Mouse (Mus musculus) brain, adult 2 months (tissue): ENCODE results near the gene Rcor2.
A peak's percentile ranks its signal among the peaks of the same experiment; 100 is the strongest.

ENCODE experiments used
- DNase-seq: peaks from one replicate; pipeline ENCODE4 v3.0.0; 2011; ENCODE audit warnings: low read depth, low spot score

Rcor2 gene

DNA sequence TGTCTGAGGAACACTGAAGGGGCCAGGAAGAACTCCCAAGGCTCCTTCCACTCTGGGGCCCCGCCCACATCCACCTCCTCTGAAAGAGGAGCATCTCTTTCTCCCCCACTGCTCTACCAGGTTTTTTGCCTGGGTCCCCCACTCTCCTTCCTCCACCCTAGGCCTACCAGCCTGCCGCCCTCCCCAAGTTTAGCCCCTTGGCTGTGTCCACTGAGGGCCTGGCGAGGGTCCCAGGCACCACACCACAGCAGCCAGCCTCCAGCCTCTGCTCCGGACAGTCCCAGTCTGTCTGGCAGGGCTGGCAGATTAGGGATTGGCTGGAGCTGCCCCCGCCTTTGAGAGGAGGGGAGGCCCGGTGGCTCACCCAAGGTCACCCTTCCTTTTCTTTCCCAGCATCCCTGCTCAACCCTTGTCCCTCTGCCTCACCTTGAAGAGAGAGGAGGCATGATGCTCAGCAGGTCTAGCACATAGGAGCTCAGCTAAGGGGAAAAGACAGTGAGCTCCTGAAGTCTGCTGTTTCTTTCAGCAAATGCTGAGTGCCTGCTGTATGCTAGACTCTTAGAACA lies 2.3 kb upstream of the Rcor2 start:
- no peak for DNase-seq

- no peak for DNase-seq
These were observed 1.5 kb upstream of the Rcor2 start for GRCm38 (mm10) chr19:7265478-7266191.

DNA sequence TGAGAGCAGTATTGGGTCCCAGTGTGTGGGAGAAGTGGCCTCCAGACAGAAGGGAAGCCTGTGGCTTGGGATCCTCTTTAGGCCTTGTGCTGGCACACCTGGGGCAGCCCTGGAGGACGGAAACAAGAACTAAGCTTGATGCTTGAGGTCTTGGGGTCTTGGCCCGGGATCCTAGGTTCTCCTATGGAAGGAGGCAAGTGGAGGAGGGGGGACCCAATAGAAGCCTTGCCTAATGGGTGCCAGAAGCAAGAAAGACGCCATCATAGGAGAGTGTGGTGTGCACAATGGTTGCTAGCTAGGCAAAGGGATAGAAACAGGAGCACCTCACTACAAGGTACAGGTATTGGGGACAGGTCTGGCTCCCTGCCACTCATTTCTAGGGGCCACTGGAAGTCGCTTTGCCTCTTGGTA lies 699 bp upstream of the Rcor2 start:
- no peak for DNase-seq

GRCm38 (mm10) chr19:7267781-7268721 lies 926 bp downstream of the Rcor2 start:
- peak; percentile 90 for DNase-seq

- DNase-seq: peak; percentile 59
These were observed 1.6 kb downstream of the Rcor2 start for GRCm38 (mm10) chr19:7268722-7269090.

- peak; percentile 71 for DNase-seq
These were observed 2.3 kb downstream of the Rcor2 start for GRCm38 (mm10) chr19:7269290-7270044.

- no peak for DNase-seq
These were observed 6.4 kb downstream of the Rcor2 start for GRCm38 (mm10) chr19:7273486-7273885.

DNA sequence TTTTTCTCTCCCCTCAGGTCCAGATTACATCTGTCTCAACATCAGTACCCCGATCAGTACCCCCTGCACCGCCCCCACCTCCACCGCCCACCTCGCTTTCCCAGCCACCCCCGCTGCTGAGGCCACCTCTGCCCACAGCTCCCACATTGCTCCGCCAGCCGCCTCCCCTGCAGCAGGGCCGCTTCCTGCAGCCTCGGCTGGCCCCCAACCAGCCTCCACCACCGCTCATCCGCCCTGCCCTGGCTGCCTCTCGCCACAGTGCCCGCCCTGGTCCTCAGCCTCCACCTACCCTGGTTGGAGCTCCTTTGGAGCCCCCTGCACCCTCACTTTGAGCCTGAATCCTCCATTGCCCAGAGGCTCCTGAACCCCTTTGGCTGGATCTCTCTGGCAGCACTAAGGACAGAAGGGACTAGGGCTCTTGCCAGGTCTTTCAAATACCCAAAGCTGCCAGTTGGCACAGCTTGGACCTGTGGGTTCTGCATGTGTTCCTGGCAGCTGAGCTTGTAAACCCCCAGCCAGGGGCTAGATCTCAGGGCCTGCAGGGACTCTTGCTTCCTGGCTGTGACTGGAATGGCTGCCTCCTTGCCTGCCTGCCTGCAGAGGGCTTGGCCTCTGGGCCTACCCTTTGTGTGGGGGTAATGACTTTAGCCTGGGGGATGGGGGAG lies 7.3 kb downstream of the Rcor2 start:
- peak; percentile 96 for DNase-seq

DNA sequence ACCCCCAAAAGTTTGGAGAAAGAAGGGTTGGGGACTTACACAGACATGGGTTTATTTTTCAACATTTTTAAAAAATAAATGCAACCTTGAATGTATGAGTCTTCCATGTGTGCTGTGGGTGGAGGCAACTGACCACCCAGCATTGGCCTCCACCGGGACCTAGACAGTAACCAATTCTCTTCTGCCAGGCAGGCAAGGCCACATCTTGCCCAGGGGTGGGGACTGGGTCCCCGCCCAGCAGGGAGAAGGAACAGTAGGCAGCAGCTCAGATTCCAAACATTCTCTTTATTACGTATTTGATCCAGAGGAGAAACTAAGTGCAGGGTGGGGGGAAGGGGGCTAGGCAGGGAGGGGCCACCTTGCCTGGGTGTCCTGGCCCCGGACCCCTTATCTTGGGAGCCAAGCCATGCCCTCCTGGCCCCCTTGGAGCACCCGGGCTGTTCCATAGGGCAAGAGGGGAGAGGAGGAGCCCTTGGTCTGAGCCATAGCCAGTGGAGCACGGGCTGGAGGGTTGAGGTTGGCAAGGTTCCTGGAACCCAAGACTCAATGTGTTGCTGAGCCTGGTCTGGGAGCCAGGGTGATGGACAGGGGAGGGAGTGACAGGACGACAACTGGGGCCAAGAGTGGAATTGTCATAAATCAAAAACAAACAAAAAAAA lies 8.1 kb downstream of the Rcor2 start:
- peak; percentile 68 for DNase-seq

DNA sequence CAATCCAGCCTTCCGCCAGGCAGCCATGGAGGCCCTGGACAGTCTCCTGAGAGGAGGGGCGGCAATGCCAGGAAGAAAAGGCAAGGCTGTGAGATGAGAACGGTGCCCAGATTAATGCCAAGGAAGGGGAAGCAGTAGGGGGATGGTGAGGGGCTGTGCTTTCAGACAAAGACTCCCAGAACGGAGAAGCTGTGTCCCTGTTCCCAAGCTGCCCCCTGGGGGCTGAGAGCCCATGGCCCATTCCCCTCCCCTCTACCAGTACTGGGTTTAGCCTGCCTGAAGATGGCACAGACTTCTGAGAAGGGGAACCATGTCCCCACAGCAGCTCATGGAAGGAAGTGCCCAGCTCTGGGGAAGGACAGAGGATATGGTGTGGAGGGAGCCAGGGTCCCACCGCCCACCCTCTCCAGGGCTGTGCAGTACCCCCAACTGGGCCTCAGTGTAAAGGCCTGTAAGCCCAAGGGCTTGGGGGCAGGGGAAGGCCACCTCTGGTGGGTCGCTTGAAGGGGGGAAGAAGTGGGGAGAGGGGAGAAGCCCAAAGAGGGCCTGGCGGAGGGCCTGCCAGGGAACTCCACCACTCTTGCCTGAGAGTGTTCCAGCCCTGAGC lies 9.0 kb downstream of the Rcor2 start:
- no peak for DNase-seq

DNA sequence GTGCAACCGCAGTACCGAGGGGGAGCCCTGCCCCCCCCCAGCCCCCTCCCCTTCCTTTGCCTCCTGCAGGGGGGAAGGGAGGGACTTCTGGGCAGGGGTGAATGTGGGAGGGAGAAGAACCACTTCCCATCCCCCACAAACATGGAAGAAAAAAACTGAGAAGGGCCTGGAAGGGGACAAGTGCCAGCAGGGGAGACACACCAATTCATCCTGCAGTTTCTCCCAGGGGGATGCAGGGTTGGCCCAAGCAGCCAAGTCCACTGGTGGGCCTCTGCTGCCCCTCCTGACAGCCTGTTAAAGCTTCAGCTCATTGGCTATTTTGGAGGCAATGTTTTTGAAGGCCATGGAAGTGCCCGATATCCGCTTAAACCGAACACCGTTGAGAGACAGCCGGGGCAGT lies 9.7 kb downstream of the Rcor2 start:
- DNase-seq: no peak

DNA sequence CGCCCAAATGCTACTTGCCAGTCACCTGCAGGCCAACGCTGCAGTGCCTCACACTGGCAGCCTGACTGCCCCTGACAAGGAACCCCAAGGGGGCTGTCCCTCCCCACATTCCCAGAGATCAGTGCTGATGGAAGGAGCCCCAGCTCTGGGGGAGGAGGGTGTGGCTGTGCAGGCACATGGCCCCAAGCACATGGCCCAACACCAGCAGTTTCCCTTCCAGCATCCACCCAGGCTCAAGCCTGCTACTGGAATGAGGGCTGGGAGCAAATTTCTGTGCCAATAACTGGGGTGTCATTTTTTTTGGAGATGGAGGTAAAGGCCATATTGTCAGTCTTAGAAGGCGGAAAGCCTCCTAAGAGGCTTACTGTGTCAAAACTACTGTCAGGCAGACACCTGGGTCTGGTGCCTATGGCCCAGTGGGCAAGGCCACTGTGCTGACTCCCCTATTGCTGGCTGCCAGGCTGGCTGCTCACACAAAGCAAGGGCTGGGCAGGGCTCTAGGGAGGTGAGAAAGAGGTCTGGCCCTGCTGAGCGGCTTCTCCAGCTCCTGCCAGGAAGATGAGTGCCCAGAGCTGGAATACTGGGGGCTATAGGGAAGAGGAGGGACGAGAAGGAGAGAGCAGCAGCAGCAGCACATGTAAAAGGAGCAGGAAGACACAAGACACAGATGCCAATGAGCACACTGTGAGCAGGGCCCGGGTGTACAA lies 11.2 kb downstream of the Rcor2 start:
- DNase-seq: peak; percentile 63

GRCm38 (mm10) chr19:7279114-7279513 lies 12.0 kb downstream of the Rcor2 start:
- peak; percentile 70 for DNase-seq

- DNase-seq: peak; percentile 94
These were observed 13.6 kb downstream of the Rcor2 start for GRCm38 (mm10) chr19:7280557-7281330.

DNA sequence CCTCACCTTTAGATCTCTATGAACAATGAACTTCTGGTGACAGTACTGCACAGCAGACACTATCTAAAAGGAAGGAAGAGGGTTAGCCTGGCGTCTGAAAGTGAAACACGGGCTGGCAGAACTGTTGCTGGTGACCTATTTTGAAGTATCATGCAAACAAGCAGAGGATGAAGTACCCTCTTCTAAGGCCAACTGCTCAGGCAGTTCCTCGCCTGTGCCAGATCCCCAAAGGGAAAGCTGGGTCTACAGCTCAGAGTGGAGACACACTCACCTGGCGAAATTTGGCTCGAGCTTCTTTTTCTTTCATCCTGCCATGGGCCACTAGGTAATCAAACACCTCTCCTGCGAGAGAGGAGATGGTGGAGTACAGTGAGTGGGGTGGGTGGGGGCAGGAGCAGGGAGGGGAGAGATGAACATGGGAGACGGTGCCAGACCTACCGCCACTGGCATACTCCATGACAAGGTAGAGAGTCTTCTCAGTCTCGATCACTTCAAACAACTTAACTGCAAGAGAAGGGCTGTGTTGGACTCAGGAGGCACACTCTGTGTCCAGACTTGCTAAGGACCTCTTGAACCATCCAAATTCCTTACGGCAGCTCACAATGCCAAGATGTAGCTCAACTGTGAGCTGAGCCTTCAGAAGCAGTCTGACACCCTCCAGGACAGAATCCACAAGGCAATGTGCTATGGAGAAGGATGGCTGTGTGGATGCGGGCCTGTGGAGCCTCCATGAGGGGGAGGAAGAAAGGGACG lies 19.6 kb downstream of the Rcor2 start:
- DNase-seq: no peak

DNA sequence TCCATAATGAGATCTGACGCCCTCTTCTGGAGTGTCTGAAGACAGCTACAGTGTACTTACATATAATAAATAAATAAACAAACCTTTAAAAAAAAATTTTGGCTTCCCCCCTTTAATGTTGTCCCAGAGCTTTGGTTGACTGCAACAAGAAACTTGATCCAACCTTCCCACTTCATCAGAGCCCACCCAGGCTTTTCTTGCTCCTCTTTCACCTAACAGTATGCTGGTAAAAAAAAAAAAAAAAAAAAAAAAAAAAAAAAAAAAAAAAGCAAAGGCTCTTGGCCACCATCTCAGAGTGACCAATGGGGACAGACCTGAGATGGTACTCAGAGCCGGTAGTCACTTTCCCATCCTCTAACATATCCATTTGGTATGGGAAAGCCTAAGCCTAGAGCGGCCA lies 21.2 kb downstream of the Rcor2 start:
- DNase-seq: no peak

DNA sequence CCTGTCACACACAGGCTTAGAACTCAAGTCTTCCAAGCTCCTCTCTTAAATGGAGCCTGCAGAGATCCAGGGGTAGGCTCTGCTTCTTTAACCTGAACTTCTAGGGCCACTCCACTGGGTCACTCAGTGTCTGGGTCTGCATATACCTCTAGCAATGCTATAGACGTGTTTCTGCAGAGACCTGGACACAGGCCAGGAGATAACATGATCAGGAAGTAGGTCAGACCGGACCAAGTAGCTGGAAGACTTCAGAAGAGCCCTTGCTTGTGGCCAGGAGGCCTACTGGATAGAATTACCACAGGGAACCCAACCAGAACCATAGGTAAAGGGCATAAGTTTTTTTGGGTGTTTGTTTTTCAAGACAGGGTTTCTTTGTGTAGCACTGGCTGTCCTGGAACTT lies 22.6 kb downstream of the Rcor2 start:
- DNase-seq: no peak
